Mouse (Mus musculus) Muller cell, postnatal 12 days (primary cell): ENCODE results near the gene 1810010D01Rik.

Experiments used
- DNase-seq: peaks from one replicate; pipeline ENCODE4 v3.0.0-alpha.2; 2015; ENCODE audit errors: inconsistent ontology term

The 1810010D01Rik gene

GRCm38 (mm10) chr7:145208006-145208405 is at the start of gene 1810010D01Rik:
TSS of gene 1810010D01Rik (minus strand) at chr7:145208119.
- DNase-seq = no peak

- no peak for DNase-seq
These were observed 48.2 kb upstream of the 1810010D01Rik start for GRCm38 (mm10) chr7:145256092-145256491.

- peak; percentile 51 for DNase-seq
These were observed 46.2 kb upstream of the 1810010D01Rik start for GRCm38 (mm10) chr7:145253986-145254630.

GRCm38 (mm10) chr7:145252715-145253476 is 45.0 kb upstream of the 1810010D01Rik start:
- peak; percentile 74 for DNase-seq

- no peak for DNase-seq
These were observed 42.3 kb upstream of the 1810010D01Rik start for GRCm38 (mm10) chr7:145250225-145250624.

GRCm38 (mm10) chr7:145248911-145249310 is 41.0 kb upstream of the 1810010D01Rik start:
- DNase-seq = no peak

- DNase-seq = peak; percentile 68
These were observed 35.2 kb upstream of the 1810010D01Rik start for GRCm38 (mm10) chr7:145242851-145243712.

- peak; percentile 65 for DNase-seq
These were observed 34.1 kb upstream of the 1810010D01Rik start for GRCm38 (mm10) chr7:145242028-145242427.

- no peak for DNase-seq
These were observed 33.0 kb upstream of the 1810010D01Rik start for GRCm38 (mm10) chr7:145240929-145241328.

- DNase-seq = no peak
These were observed 32.0 kb upstream of the 1810010D01Rik start for GRCm38 (mm10) chr7:145239736-145240505.

- no peak for DNase-seq
These were observed 31.2 kb upstream of the 1810010D01Rik start for GRCm38 (mm10) chr7:145239145-145239544.

GRCm38 (mm10) chr7:145234841-145235790 is 27.2 kb upstream of the 1810010D01Rik start:
- no peak for DNase-seq

GRCm38 (mm10) chr7:145231659-145232058 is 23.7 kb upstream of the 1810010D01Rik start:
- DNase-seq = no peak

GRCm38 (mm10) chr7:145226641-145227040 is 18.7 kb upstream of the 1810010D01Rik start:
- DNase-seq = no peak

- DNase-seq = no peak
These were observed 17.7 kb upstream of the 1810010D01Rik start for GRCm38 (mm10) chr7:145225626-145226025.

GRCm38 (mm10) chr7:145221841-145222689 is 14.1 kb upstream of the 1810010D01Rik start:
- peak; percentile 94 for DNase-seq

- no peak for DNase-seq
These were observed 13.4 kb upstream of the 1810010D01Rik start for GRCm38 (mm10) chr7:145221346-145221745.

- DNase-seq = peak; percentile 94
These were observed 11.5 kb upstream of the 1810010D01Rik start for GRCm38 (mm10) chr7:145219420-145219831.

GRCm38 (mm10) chr7:145216591-145216990 is 8.7 kb upstream of the 1810010D01Rik start:
- DNase-seq = peak; percentile 62
